Mouse (Mus musculus): ENCODE measurements around the gene Lrrc75a. TPM values are rescaled to one million over a fixed set of nuclear protein-coding genes. Genes with fewer than 3 reads are reported as not detected.

Lrrc75a gene
- polyA plus RNA-seq, 1 experiment = 10.1 TPM

GRCm38 (mm10) chr11:62575659-62576438, 72.5 kb downstream of the Lrrc75a start:
- Histone ChIP-seq H3K4me3 (ENCODE audit: insufficient read depth, low read length) (peak overlapping the region; percentile 83), H3K4me1 (ENCODE audit: control insufficient read depth, insufficient read depth, low read length) (peaks cover 15% of the 10 kb centered on the region), H3K27ac (ENCODE audit: insufficient read depth, low read depth, low read length) (peak overlapping the region; percentile 98)
- TF ChIP-seq POLR2A (IDR thresholded peaks at IDR 0.05; ENCODE audit: borderline replicate concordance, low read depth, low read length) = no peak
- no peak for TF ChIP-seq CTCF (IDR thresholded peaks at IDR 0.05; ENCODE audit: low read depth, low read length)

DNA sequence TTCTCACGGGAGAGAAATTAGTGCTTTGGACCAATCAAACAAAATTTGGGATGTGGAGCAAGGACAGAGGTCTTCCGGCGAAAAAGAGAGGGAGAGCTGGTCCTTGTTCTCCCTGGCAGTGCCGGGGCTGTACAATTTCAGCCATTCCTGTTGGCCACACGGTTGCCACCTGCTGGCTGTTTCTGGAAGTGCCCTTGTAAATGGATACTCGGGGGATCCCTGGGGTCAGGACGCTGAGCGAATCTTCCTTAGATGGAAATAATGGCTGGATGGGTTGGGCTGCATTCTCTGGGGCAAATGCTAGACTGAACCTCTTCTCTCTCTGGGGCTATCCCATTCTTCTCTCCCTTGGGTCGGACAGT, 73.0 kb downstream of the Lrrc75a start:
- H3K4me1 ChIP-seq (ENCODE audit: control insufficient read depth, insufficient read depth, low read length) = peaks cover 15% of the 10 kb centered on the region
- H3K4me3 ChIP-seq (ENCODE audit: insufficient read depth, low read length) = peak overlapping the region; percentile 83
- peak overlapping the region; percentile 98 for H3K27ac ChIP-seq (ENCODE audit: insufficient read depth, low read depth, low read length)
- TF ChIP-seq POLR2A (IDR thresholded peaks at IDR 0.05; ENCODE audit: borderline replicate concordance, low read depth, low read length) (no peak), CTCF (IDR thresholded peaks at IDR 0.05; ENCODE audit: low read depth, low read length) (peak; percentile 64)

- peaks cover 15% of the 10 kb centered on the region for H3K4me1 ChIP-seq (ENCODE audit: control insufficient read depth, insufficient read depth, low read length)
- peak overlapping the region; percentile 44 for H3K27ac ChIP-seq (ENCODE audit: insufficient read depth, low read depth, low read length)
- H3K4me3 ChIP-seq (ENCODE audit: insufficient read depth, low read length) = peak overlapping the region; percentile 40
- TF ChIP-seq POLR2A (IDR thresholded peaks at IDR 0.05; ENCODE audit: borderline replicate concordance, low read depth, low read length) (no peak), CTCF (IDR thresholded peaks at IDR 0.05; ENCODE audit: low read depth, low read length) (no peak)
These were observed 73.6 kb downstream of the Lrrc75a start for GRCm38 (mm10) chr11:62574703-62575085.

DNA sequence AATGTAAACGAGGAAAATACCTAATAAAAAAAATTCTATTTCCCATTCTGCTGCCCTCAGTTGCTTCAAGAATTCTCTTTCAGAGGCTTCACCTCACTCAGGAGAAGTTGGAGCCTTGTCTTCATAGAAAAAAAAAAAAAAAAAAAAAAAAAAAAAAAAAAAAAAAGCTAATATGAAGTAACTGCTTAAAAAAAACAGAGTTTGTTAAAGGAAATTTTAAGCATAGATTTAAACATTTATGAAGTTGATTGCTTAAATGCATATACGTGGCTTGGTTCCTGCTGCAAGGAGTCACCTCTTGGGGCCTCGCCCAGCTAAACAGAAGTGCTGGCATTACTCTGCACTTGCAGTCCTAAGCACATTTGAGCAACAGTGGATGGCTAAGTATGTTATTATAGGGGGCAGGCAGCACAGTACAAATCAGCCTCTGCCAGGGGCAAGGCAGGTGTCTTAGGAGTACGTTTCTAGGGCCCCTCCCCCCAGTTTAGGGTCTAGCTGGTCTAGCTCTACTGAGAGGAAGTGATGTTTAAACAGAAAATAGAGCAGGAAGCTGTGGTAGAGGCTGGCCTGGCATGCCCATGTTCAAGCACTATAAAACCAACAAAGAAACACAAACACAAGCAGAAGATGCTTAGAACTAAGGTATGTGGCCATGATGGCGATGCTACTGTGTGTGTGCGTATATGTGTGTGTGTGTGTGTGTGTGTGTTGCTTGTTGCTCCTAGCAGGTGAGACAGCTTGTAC, 74.2 kb downstream of the Lrrc75a start, which contains the start of gene Trpv2:
Trpv2 (plus strand) TSS at position 528 of the 744 bp plus-strand sequence.
- Histone ChIP-seq H3K4me1 (ENCODE audit: control insufficient read depth, insufficient read depth, low read length) (peaks cover 15% of the 10 kb centered on the region), H3K27ac (ENCODE audit: insufficient read depth, low read depth, low read length) (peak within 1 kb of the TSS; percentile 98)
- TF ChIP-seq POLR2A (IDR thresholded peaks at IDR 0.05; ENCODE audit: borderline replicate concordance, low read depth, low read length) = no peak
- TF ChIP-seq CTCF (IDR thresholded peaks at IDR 0.05; ENCODE audit: low read depth, low read length) = no peak

GRCm38 (mm10) chr11:62568300-62568699, 80.0 kb downstream of the Lrrc75a start:
- peaks cover 15% of the 10 kb centered on the region for H3K4me1 ChIP-seq (ENCODE audit: control insufficient read depth, insufficient read depth, low read length)
- no peak overlapping the region for H3K4me3 ChIP-seq (ENCODE audit: insufficient read depth, low read length)
- TF ChIP-seq POLR2A (IDR thresholded peaks at IDR 0.05; ENCODE audit: borderline replicate concordance, low read depth, low read length) (no peak), CTCF (IDR thresholded peaks at IDR 0.05; ENCODE audit: low read depth, low read length) (no peak)
- no peak overlapping the region for H3K27ac ChIP-seq (ENCODE audit: insufficient read depth, low read depth, low read length)

More for the DNA sequence above, 74.2 kb downstream of the Lrrc75a start, which contains the start of gene Trpv2:
- peak within 1 kb of the TSS; percentile 83 for H3K4me3 ChIP-seq (ENCODE audit: insufficient read depth, low read length)

- Histone ChIP-seq H3K4me1 (ENCODE audit: control insufficient read depth, insufficient read depth, low read length) (peaks cover 15% of the 10 kb centered on the region), H3K27ac (ENCODE audit: insufficient read depth, low read depth, low read length) (no peak overlapping the region), H3K4me3 (ENCODE audit: insufficient read depth, low read length) (no peak overlapping the region)
- TF ChIP-seq CTCF (IDR thresholded peaks at IDR 0.05; ENCODE audit: low read depth, low read length) = no peak
These were observed 82.1 kb downstream of the Lrrc75a start for GRCm38 (mm10) chr11:62566211-62566610.

GRCm38 (mm10) chr11:62565747-62566146, 82.6 kb downstream of the Lrrc75a start:
- Histone ChIP-seq H3K4me3 (ENCODE audit: insufficient read depth, low read length) (no peak overlapping the region), H3K4me1 (ENCODE audit: control insufficient read depth, insufficient read depth, low read length) (peaks cover 15% of the 10 kb centered on the region), H3K27ac (ENCODE audit: insufficient read depth, low read depth, low read length) (no peak overlapping the region)
- TF ChIP-seq POLR2A (IDR thresholded peaks at IDR 0.05; ENCODE audit: borderline replicate concordance, low read depth, low read length) (no peak), CTCF (IDR thresholded peaks at IDR 0.05; ENCODE audit: low read depth, low read length) (no peak)

- TF ChIP-seq POLR2A (IDR thresholded peaks at IDR 0.05; ENCODE audit: borderline replicate concordance, low read depth, low read length) (no peak), CTCF (IDR thresholded peaks at IDR 0.05; ENCODE audit: low read depth, low read length) (no peak)
- Histone ChIP-seq H3K27ac (ENCODE audit: insufficient read depth, low read depth, low read length) (no peak overlapping the region), H3K4me3 (ENCODE audit: insufficient read depth, low read length) (no peak overlapping the region), H3K4me1 (ENCODE audit: control insufficient read depth, insufficient read depth, low read length) (peaks cover 25% of the 10 kb centered on the region)
These were observed 84.7 kb downstream of the Lrrc75a start for GRCm38 (mm10) chr11:62563590-62563989.

DNA sequence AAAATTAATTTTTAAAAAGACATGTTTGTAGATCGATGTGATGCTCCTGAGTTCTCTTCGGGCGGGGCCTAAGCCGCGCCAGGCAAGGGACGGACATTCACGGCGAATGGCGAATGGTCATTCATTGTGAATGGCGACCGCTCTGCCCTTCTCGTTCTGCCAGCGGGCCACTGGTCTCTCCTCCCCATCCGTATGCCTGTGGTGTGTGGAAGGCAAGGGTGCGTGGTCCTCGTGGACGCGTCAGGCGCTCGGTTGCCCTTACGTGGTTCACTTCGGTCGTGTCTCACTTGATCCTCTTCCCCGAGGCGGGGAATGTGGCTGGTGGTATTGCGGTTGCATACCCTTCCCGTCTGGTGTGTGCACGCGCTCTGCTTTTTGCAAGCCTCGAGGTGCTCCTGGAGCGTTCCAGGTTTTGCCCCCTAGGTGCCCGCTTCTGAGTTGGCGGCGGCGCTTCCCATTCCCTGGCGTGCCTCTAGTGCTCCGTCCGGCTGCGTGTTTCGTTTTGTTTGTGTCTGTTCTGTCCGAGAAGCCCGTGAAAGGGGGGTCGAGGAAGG, 87.8 kb downstream of the Lrrc75a start:
- TF ChIP-seq POLR2A (IDR thresholded peaks at IDR 0.05; ENCODE audit: borderline replicate concordance, low read depth, low read length) (no peak), CTCF (IDR thresholded peaks at IDR 0.05; ENCODE audit: low read depth, low read length) (no peak)
- no peak overlapping the region for H3K4me3 ChIP-seq (ENCODE audit: insufficient read depth, low read length)
- H3K27ac ChIP-seq (ENCODE audit: insufficient read depth, low read depth, low read length) = no peak overlapping the region
- H3K4me1 ChIP-seq (ENCODE audit: control insufficient read depth, insufficient read depth, low read length) = peaks cover 11% of the 10 kb centered on the region

All from bone marrow macrophage, adult 2 months (primary cell).